Mouse (Mus musculus) stomach, postnatal 0 days (tissue): Measurements from ENCODE around the gene Cdk2.

Experiments
- CTCF ChIP-seq: IDR thresholded peaks from 2 replicates; pipeline ENCODE4 v1.5.1; 2016; ENCODE audit warnings: antibody characterized with exemption, low read depth, mild to moderate bottlenecking, moderate library complexity
- EP300 ChIP-seq: optimal IDR thresholded peaks from 2 replicates; pipeline ENCODE3; 2016; ENCODE audit warnings: antibody characterized with exemption

DNA sequence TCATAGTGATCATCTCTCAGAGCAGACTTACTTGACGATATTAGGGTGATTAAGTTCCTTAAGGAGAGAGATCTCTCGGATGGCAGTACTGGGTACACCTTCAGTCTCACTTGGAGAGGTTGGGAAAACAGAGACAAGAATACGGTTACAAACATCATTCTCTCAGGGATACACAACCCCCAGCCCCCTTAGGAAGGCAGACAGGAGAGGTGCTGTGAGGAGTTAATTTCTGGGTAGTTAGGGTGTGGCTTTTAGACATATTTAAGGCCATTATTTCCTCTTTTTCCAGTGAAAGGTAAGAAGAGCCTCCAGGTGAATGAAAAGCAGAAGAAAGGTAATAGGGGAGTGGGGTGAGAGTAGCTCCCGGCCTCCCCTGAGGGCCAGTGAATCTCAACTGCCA is 936 bp downstream of the Cdk2 start, which contains the start of gene Pmel:
- TF ChIP-seq CTCF = no peak
- TF ChIP-seq EP300 = no peak
